ENCODE assay signal across 12 mouse cellular contexts in the genomic region with DNA sequence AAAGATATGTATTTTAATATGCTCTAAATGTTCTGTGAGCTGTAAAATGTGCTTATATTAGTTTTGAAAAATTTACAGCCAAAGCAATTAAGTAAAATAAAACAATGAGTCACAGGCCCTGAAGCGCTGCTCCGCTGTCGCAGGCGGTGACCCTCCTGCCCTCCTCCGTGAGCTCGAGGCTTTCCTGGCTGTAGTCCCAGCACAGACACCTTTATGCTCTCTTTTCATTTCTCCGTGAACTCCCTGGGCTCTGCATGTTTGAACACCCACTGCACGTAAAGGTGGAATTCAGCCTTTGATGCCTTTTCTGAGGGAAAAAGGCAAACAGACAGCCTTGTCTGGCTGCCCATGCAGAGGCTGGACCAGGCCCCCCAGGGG. TPM values are rescaled to one million over a fixed set of nuclear protein-coding genes. Genes with fewer than 3 reads are reported as not detected.
DNase-seq lines count a peak whose midpoint lies in the region; ATAC-seq and TF ChIP-seq lines count a peak whose summit lies in the region.
"Had no signal": no experiment of that assay in that cellular context is flagged by ENCODE, and none has a peak within 500 bp of the region (broad histone marks: within the 10 kb centered on the region; RNA-seq: fewer than 3 reads in every experiment).

No protein-coding gene starts in this region.

- CTCF ChIA-PET in Patski (lab: Charles Lee): interaction anchor here (1.1 to 2.3 kb wide), 4 partner anchors 8 to 489 kb away, joined by 3 to 9 read pairs (median 4); no protein-coding TSS in a partner anchor

- H3K27me3 ChIP-seq in Patski: no peaks in the 10 kb centered on the region
- H3K27me3 ChIP-seq in hindbrain, embryonic 13.5 days: no peaks in the 10 kb centered on the region
- H3K27me3 ChIP-seq in midbrain, embryonic 15.5 days (replicated peaks): no peaks in the 10 kb centered on the region

- TF ChIP-seq CTCF in Patski (IDR thresholded peaks at IDR 0.05): no peak

- H3K4me3 ChIP-seq in hindbrain, embryonic 13.5 days: no peak overlapping the region
- H3K4me3 ChIP-seq in midbrain, embryonic 15.5 days: no peak overlapping the region

- peak overlapping the region; percentile 43; the same call in 1 of the 2 replicates for H3K9ac ChIP-seq in hindbrain, embryonic 13.5 days
- H3K9ac ChIP-seq in midbrain, embryonic 15.5 days: 0 out of 2 replicates have a peak overlapping the region, but pooled peaks have one; percentile 7
- H3K9ac ChIP-seq: forebrain, postnatal 0 days had no signal

- no peak overlapping the region for H3K4me2 ChIP-seq in hindbrain, embryonic 13.5 days
- H3K4me2 ChIP-seq in midbrain, embryonic 15.5 days: no peak overlapping the region
- H3K4me2 ChIP-seq: liver, embryonic 11.5 days had no signal

- ATAC-seq in cerebellum, adult (ENCODE audit: insufficient number of reproducible peaks, low FRiP score, low TSS enrichment): no peak
- ATAC-seq in Patski: peak; percentile 59
- no peak for ATAC-seq in hindbrain, embryonic 13.5 days (ENCODE audit: low FRiP score)
- no peak for ATAC-seq in midbrain, embryonic 15.5 days (replicated peaks)
- ATAC-seq in frontal cortex, adult (ENCODE audit: low TSS enrichment): no peak
- ATAC-seq: inflammation-experienced regulatory T-cells, adult 6 months had no signal

- peak; percentile 34 for DNase-seq in cerebellum, postnatal 10 days
- DNase-seq in Patski (ENCODE audit: low read depth, low spot score): no peak
- no peak for DNase-seq in heart, postnatal 4 days
- no peak for DNase-seq in layer of hippocampus, adult 18-20 months (ENCODE audit: low spot score in 2 of 2)

- peak overlapping the region; percentile 56; the same call in 1 of the 2 replicates for H3K27ac ChIP-seq in hindbrain, embryonic 13.5 days
- peak overlapping the region; percentile 39; the same call in 1 of the 2 replicates for H3K27ac ChIP-seq in midbrain, embryonic 15.5 days

- no peaks in the 10 kb centered on the region for H3K36me3 ChIP-seq in hindbrain, embryonic 13.5 days
- H3K36me3 ChIP-seq in midbrain, embryonic 15.5 days (replicated peaks): no peaks in the 10 kb centered on the region

- peaks cover 54% of the 10 kb centered on the region for H3K4me1 ChIP-seq in hindbrain, embryonic 13.5 days (replicated peaks)
- H3K4me1 ChIP-seq in midbrain, embryonic 15.5 days: peaks cover 37% of the 10 kb centered on the region

- no peaks in the 10 kb centered on the region for H3K9me3 ChIP-seq in hindbrain, embryonic 13.5 days
- H3K9me3 ChIP-seq in midbrain, embryonic 15.5 days: no peaks in the 10 kb centered on the region
- H3K9me3 ChIP-seq: G1E had no signal

- in situ Hi-C loops in Patski (cut with MboI; ENCODE audit: low pct_unique_long_range_greater_than_20kb): loop anchor here (5.0 kb wide), 3 partner anchors 413 to 1053 kb away; no protein-coding TSS in a partner anchor

- 38% methylated on average over 8 of the region's 8 CpGs for WGBS in hindbrain, embryonic 13.5 days
- 41% methylated on average over 8 of the region's 8 CpGs for WGBS in midbrain, embryonic 15.5 days

- POLR2A ChIA-PET in Patski (lab: Charles Lee): no interaction called here

RNA-seq across cellular contexts. Expression of gene Wars, which starts 10.3 kb away (rescaled TPM):
- polyA plus RNA-seq in Patski (2021): 77.1 TPM
- polyA plus RNA-seq in hindbrain, embryonic 13.5 days (2015; fragmentation: Nextera tagmentation; extraction: Ambion mirVana): 102 and 106 TPM in 2 replicates
- 103 and 104 TPM in 2 replicates for polyA plus RNA-seq in midbrain, embryonic 15.5 days (2015; fragmentation: Nextera tagmentation; extraction: Ambion mirVana)
- total RNA-seq in heart, postnatal 4 days (2021): 10 to 100 TPM; 48.1 to 49.0 TPM
- total RNA-seq in layer of hippocampus, adult 18-20 months (2021): 10 to 100 TPM; 84.7 to 91.2 TPM

RNA-seq across cellular contexts. Expression of gene Wdr25, which starts 10.8 kb away (rescaled TPM):
- polyA plus RNA-seq in Patski (2021): 7.5 TPM
- polyA plus RNA-seq in hindbrain, embryonic 13.5 days (2015; fragmentation: Nextera tagmentation; extraction: Ambion mirVana): 6.6 and 8.5 TPM in 2 replicates
- polyA plus RNA-seq in midbrain, embryonic 15.5 days (2015; fragmentation: Nextera tagmentation; extraction: Ambion mirVana): 5.2 and 7.2 TPM in 2 replicates
- 1 to 10 TPM; 4.2 to 5.2 TPM for total RNA-seq in heart, postnatal 4 days (2021)
- total RNA-seq in layer of hippocampus, adult 18-20 months (2021): 10 to 100 TPM; 11.6 to 14.3 TPM

Comparison
In these comparisons a context has a peak if more than half of its experiments do, and no peak if none do; other contexts are left out.
1. DNase-seq: peak in cerebellum, postnatal 10 days (2 of 2); none in Patski (single experiment), heart, postnatal 4 days (single experiment) and layer of hippocampus, adult 18-20 months (0 of 2).